Mouse (Mus musculus) brain, embryonic 14.5 days (tissue): ENCODE measurements around the gene Slc25a35.

Source experiments
- CTCF ChIP-seq: fragments of 200-500 bp; IDR thresholded peaks from 2 replicates; pipeline ENCODE4 v1.5.1; 2012; ENCODE audit warnings: inconsistent platforms, mild to moderate bottlenecking, moderate library complexity, borderline replicate concordance; ENCODE audit not compliant: insufficient read depth, insufficient read length; ENCODE audit errors: extremely low read depth
- POLR2A ChIP-seq: fragments of 200-500 bp; IDR thresholded peaks from 2 replicates; pipeline ENCODE4 v1.6.1; 2012; ENCODE audit warnings: mild to moderate bottlenecking, inconsistent platforms, borderline replicate concordance; ENCODE audit not compliant: poor library complexity, insufficient read depth, insufficient read length, severe bottlenecking; ENCODE audit errors: extremely low read depth

GRCm38 (mm10) chr11:68956107-68956506 lies 11.8 kb upstream of the Slc25a35 start:
- TF ChIP-seq POLR2A (no peak), CTCF (no peak)
